Mouse (Mus musculus) naive thymus-derived CD4-positive, alpha-beta T cell, adult 5 months (primary cell): Measurements from ENCODE around the gene Hist1h2bg. TPM values are rescaled to one million over a fixed set of nuclear protein-coding genes. Genes with fewer than 3 reads are reported as not detected.

Experiments
- polyA plus RNA-seq: library from polyadenylated mRNA; unstranded; fragments of 100-300 nt; shearing (Covaris generic); gene quantifications from one replicate; pipeline ENCODE4 v1.2.1, GENCODE M21; 2017

Hist1h2bg gene
- polyA plus RNA-seq, 1 experiment from 2014 or later = 1.2 TPM

Other genes starting within 250 kb of the Hist1h2bg start
- gene Zfp322a, start 202.2 kb upstream of the Hist1h2bg start, polyA plus RNA-seq = 10.4 TPM
- gene Abt1, start 147.5 kb upstream of the Hist1h2bg start, polyA plus RNA-seq = 18.0 TPM
- not detected for gene Btn1a1, start 105.5 kb upstream of the Hist1h2bg start, polyA plus RNA-seq
- not detected for gene Btn2a2, start 82.5 kb upstream of the Hist1h2bg start, polyA plus RNA-seq
- gene Hist1h4h, start 40.3 kb upstream of the Hist1h2bg start, polyA plus RNA-seq = 6.2 TPM
- not detected for gene Hist1h2af, start 37.5 kb upstream of the Hist1h2bg start, polyA plus RNA-seq
- not detected for gene Hist1h3g, start 36.0 kb upstream of the Hist1h2bg start, polyA plus RNA-seq
- 0.42 TPM for gene Hist1h2bh, start 28.0 kb upstream of the Hist1h2bg start, polyA plus RNA-seq
- gene Hist1h3f, start 27.3 kb upstream of the Hist1h2bg start, polyA plus RNA-seq = 1.5 TPM
- not detected for gene Hist1h4f, start 19.7 kb upstream of the Hist1h2bg start, polyA plus RNA-seq
- 0.37 TPM for gene Hist1h1d, start 18.1 kb upstream of the Hist1h2bg start, polyA plus RNA-seq
- 5.2 TPM for gene Hist1h3e, start 9.0 kb upstream of the Hist1h2bg start, polyA plus RNA-seq
- 1.9 TPM for gene Hist1h2ae, start 176 bp upstream of the Hist1h2bg start, polyA plus RNA-seq
- not detected for gene Hist1h2bf, start 2.8 kb downstream of the Hist1h2bg start, polyA plus RNA-seq
- gene Hist1h2ad, start 3.0 kb downstream of the Hist1h2bg start, polyA plus RNA-seq = not detected
- gene Hist1h3d, start 4.4 kb downstream of the Hist1h2bg start, polyA plus RNA-seq = 0.40 TPM
- gene Hist1h4d, start 10.2 kb downstream of the Hist1h2bg start, polyA plus RNA-seq = 19.6 TPM
- 1.4 TPM for gene Hist1h2be, start 49.7 kb downstream of the Hist1h2bg start, polyA plus RNA-seq
- 7.9 TPM for gene Hist1h1e, start 51.2 kb downstream of the Hist1h2bg start, polyA plus RNA-seq
- 2.4 TPM for gene Hist1h2ac, start 112.6 kb downstream of the Hist1h2bg start, polyA plus RNA-seq
- 9.8 TPM for gene Hist1h2bc, start 112.8 kb downstream of the Hist1h2bg start, polyA plus RNA-seq
- not detected for gene Hist1h1t, start 124.4 kb downstream of the Hist1h2bg start, polyA plus RNA-seq
- gene Hist1h4c, start 127.1 kb downstream of the Hist1h2bg start, polyA plus RNA-seq = 9.2 TPM
- gene Hfe, start 139.5 kb downstream of the Hist1h2bg start, polyA plus RNA-seq = not detected
- 41.7 TPM for gene Hist1h1c, start 167.4 kb downstream of the Hist1h2bg start, polyA plus RNA-seq
- gene Hist1h3c, start 174.2 kb downstream of the Hist1h2bg start, polyA plus RNA-seq = not detected
- not detected for gene Hist1h2bb, start 175.3 kb downstream of the Hist1h2bg start, polyA plus RNA-seq
- 1.9 TPM for gene Hist1h2ab, start 179.7 kb downstream of the Hist1h2bg start, polyA plus RNA-seq
- gene Hist1h3b, start 180.9 kb downstream of the Hist1h2bg start, polyA plus RNA-seq = not detected
- gene Hist1h4b, start 185.6 kb downstream of the Hist1h2bg start, polyA plus RNA-seq = 7.2 TPM
- 1.1 TPM for gene Hist1h4a, start 189.8 kb downstream of the Hist1h2bg start, polyA plus RNA-seq
- gene Hist1h3a, start 191.0 kb downstream of the Hist1h2bg start, polyA plus RNA-seq = 5.4 TPM
- gene Hist1h1a, start 192.3 kb downstream of the Hist1h2bg start, polyA plus RNA-seq = not detected
- gene Trim38, start 198.5 kb downstream of the Hist1h2bg start, polyA plus RNA-seq = not detected
- not detected for gene Slc17a2, start 235.6 kb downstream of the Hist1h2bg start, polyA plus RNA-seq